Mouse (Mus musculus): Measurements from ENCODE around the gene Fam135a.

GRCm38 (mm10) chr1:24033759-24034423, 66.2 kb downstream of the Fam135a start:
- TF ChIP-seq POLR2A (IDR thresholded peaks at IDR 0.05; ENCODE audit: borderline replicate concordance, control insufficient read depth, low read depth, low read length) (no peak), CTCF (IDR thresholded peaks at IDR 0.05; ENCODE audit: control insufficient read depth, insufficient read depth, low read length) (no peak)
